In genomic region chr11:76179495-76180145, GRCm38 (mm10) we compare ENCODE assay signal across 8 mouse cellular contexts. TPM values are rescaled to one million over a fixed set of nuclear protein-coding genes. Genes with fewer than 3 reads are reported as not detected.
DNase-seq lines count a peak whose midpoint lies in the region; ATAC-seq and TF ChIP-seq lines count a peak whose summit lies in the region.

Vps53 (minus strand) TSS chr11:76179647.
Fam57a (plus strand) TSS chr11:76179671.

- H3K4me1 ChIP-seq in hindbrain, embryonic 13.5 days (replicated peaks): peaks cover 20% of the 10 kb centered on the region

- TF ChIP-seq CTCF in Patski (IDR thresholded peaks at IDR 0.05): no peak

- POLR2A ChIA-PET in Patski (lab: Charles Lee): no interaction called here

- peaks cover 7% of the 10 kb centered on the region; the same call in 1 of the 2 replicates for H3K36me3 ChIP-seq in hindbrain, embryonic 13.5 days

- peak within 1 kb of the TSS; percentile 88 for H3K9ac ChIP-seq in hindbrain, embryonic 13.5 days

- no peaks in the 10 kb centered on the region for H3K27me3 ChIP-seq in Patski
- H3K27me3 ChIP-seq in hindbrain, embryonic 13.5 days: no peaks in the 10 kb centered on the region

- in situ Hi-C loops in Patski (cut with MboI; ENCODE audit: low pct_unique_long_range_greater_than_20kb): no loop called here

- peak within 1 kb of the TSS; percentile 79 for H3K4me3 ChIP-seq in hindbrain, embryonic 13.5 days

- peak; percentile 69 for ATAC-seq in Patski
- ATAC-seq in hindbrain, embryonic 13.5 days (ENCODE audit: low FRiP score): peak; percentile 93

- WGBS in hindbrain, embryonic 13.5 days: under 1% methylated on average over 37 of the region's 37 CpGs

- no peaks in the 10 kb centered on the region for H3K9me3 ChIP-seq in hindbrain, embryonic 13.5 days

- CTCF ChIA-PET in Patski (lab: Charles Lee): no interaction called here

- peak within 1 kb of the TSS; percentile 91 for H3K4me2 ChIP-seq in hindbrain, embryonic 13.5 days

- peak within 1 kb of the TSS; percentile 84 for H3K27ac ChIP-seq in hindbrain, embryonic 13.5 days

- DNase-seq in Patski (ENCODE audit: low read depth, low spot score): no peak
- peak; percentile 90 to 92 for DNase-seq in cerebellum, postnatal 14 days
- DNase-seq in frontal cortex, postnatal 25 days (ENCODE audit: low spot score in 2 of 2): peak; percentile 74 to 85
- DNase-seq in layer of hippocampus, postnatal 25 days (ENCODE audit: extremely low spot score in 1 of 2, low spot score in 1 of 2): peak; percentile 80 to 81
- peak; percentile 91 for DNase-seq in lung, postnatal 14 days
- DNase-seq in ovary, postnatal 36 days (ENCODE audit: low spot score): peak; percentile 87
- peak; percentile 87 for DNase-seq in thymus, postnatal 14 days

RNA-seq across cellular contexts. Expression of gene Vps53, which starts in this region (rescaled TPM):
- polyA plus RNA-seq in Patski (2021): 53.0 TPM
- polyA plus RNA-seq in hindbrain, embryonic 13.5 days (2015; fragmentation: Nextera tagmentation; extraction: Ambion mirVana): 65.9 and 67.2 TPM in 2 replicates
- 10 to 100 TPM; 90.3 to 94.4 TPM for total RNA-seq in layer of hippocampus, postnatal 25 days (2021)

RNA-seq across cellular contexts. Expression of gene Fam57a, which starts in this region (rescaled TPM):
- 5.9 TPM for polyA plus RNA-seq in Patski (2021)
- polyA plus RNA-seq in hindbrain, embryonic 13.5 days (2015; fragmentation: Nextera tagmentation; extraction: Ambion mirVana): 26.0 and 26.2 TPM in 2 replicates
- 10 to 100 TPM; 18.6 to 22.0 TPM for total RNA-seq in layer of hippocampus, postnatal 25 days (2021)
